Mouse (Mus musculus) liver, postnatal 0 days (tissue): ENCODE measurements around the gene Pip5k1c. TPM values are rescaled to one million over a fixed set of nuclear protein-coding genes. Genes with fewer than 3 reads are reported as not detected.

Experiments
- ATAC-seq: fragments of 200-750 bp; cut with Nextera tagmentation; 2 replicates; pipeline ENCODE4 v1.8.0; 2017; ENCODE audit warnings: mild to moderate bottlenecking, moderate library complexity
- DNase-seq: peaks from one replicate; pipeline ENCODE4 v3.0.0-alpha.2; 2016
- H3K27ac ChIP-seq: fragments of 300-500 bp; sonication (generic); 2 replicates; pipeline ENCODE4 v1.5.1; 2014; ENCODE audit warnings: antibody characterized with exemption, moderate library complexity, mild to moderate bottlenecking, low read depth
- H3K27me3 ChIP-seq: fragments of 300-500 bp; sonication (generic); 2 replicates; pipeline ENCODE4 v1.6.1; 2014; ENCODE audit warnings: low read length, control low read depth, mixed read lengths; ENCODE audit not compliant: insufficient read depth
- H3K36me3 ChIP-seq: fragments of 300-500 bp; sonication (generic); replicated peaks from 2 replicates; pipeline ENCODE4 v1.6.1; 2014; ENCODE audit warnings: mild to moderate bottlenecking, control low read depth, low read length, moderate library complexity, mixed read lengths; ENCODE audit not compliant: insufficient read depth
- H3K4me1 ChIP-seq: fragments of 300-500 bp; sonication (generic); 2 replicates; pipeline ENCODE4 v1.6.1; 2014; ENCODE audit warnings: antibody characterized with exemption, mild to moderate bottlenecking, control low read depth; ENCODE audit not compliant: insufficient read depth
- H3K4me2 ChIP-seq: fragments of 300-500 bp; sonication (generic); 2 replicates; pipeline ENCODE4 v1.6.1; 2014; ENCODE audit warnings: low read depth, mild to moderate bottlenecking, low read length, moderate library complexity, mixed read lengths
- H3K4me3 ChIP-seq: fragments of 300-500 bp; sonication (generic); 2 replicates; pipeline ENCODE4 v1.5.1; 2014; ENCODE audit warnings: low read depth, low read length
- H3K9ac ChIP-seq: fragments of 300-500 bp; sonication (generic); replicated peaks from 2 replicates; pipeline ENCODE4 v1.6.1; 2014; ENCODE audit warnings: mild to moderate bottlenecking, moderate library complexity
- H3K9me3 ChIP-seq: fragments of 300-500 bp; sonication (generic); 2 replicates; pipeline ENCODE4 v1.6.1; 2016; ENCODE audit warnings: mild to moderate bottlenecking, control low read depth, low read length, mixed read lengths
- CTCF ChIP-seq: sonication (generic); IDR thresholded peaks from 2 replicates; pipeline ENCODE4 v1.5.1; 2016; ENCODE audit warnings: antibody characterized with exemption, low read depth
- EP300 ChIP-seq: IDR thresholded peaks from 2 replicates; pipeline ENCODE4 v1.6.1; 2016; ENCODE audit warnings: antibody characterized with exemption, low read depth, mild to moderate bottlenecking
- WGBS: fragments of 180-500 bp; shearing (Covaris S2); extraction: QIAGEN DNeasy Blood & Tissue Kit; methylation state at CpG from one replicate; pipeline ENCODE4 v1.1.7; 2014; ENCODE audit not compliant: insufficient replicate concordance; 5-methylcytosine and 5-hydroxymethylcytosine counted together
- polyA plus RNA-seq: library from polyadenylated mRNA; unstranded; fragments of >200 nt; fragmentation: Nextera tagmentation; extraction: Ambion mirVana; gene quantifications from 2 replicates; pipeline ENCODE4 v1.2.1, GENCODE M21; 2015

Gene Pip5k1c
- polyA plus RNA-seq, 1 experiment from 2014 or later, result 9.7 TPM

GRCm38 (mm10) chr10:81328386-81328785, 35.6 kb downstream of the Pip5k1c start, which contains the start of gene Tbxa2r:
Gene Tbxa2r (plus strand): TSS chr10:81328731.
- no peaks in the 10 kb centered on the region for H3K9me3 ChIP-seq
- H3K27ac ChIP-seq, result peak within 1 kb of the TSS; percentile 69
- DNase-seq (no peak), ATAC-seq (peak; percentile 35)
- TF ChIP-seq CTCF, result peak; percentile 23
- no peak for TF ChIP-seq EP300
- H3K4me1 ChIP-seq, result peaks cover 8% of the 10 kb centered on the region; the same call in 1 of the 2 replicates
- peaks cover 35% of the 10 kb centered on the region for H3K36me3 ChIP-seq
- peak within 1 kb of the TSS; percentile 36; the same call in 1 of the 2 replicates for H3K4me2 ChIP-seq
- H3K9ac ChIP-seq, result 0 out of 2 replicates have a peak within 1 kb of the TSS, but pooled peaks have one; percentile 2
- 17% methylated on average over 10 of the region's 10 CpGs for WGBS
- H3K27me3 ChIP-seq, result 0 out of 2 replicates have a peak, but pooled peaks cover 3% of the 10 kb centered on the region
- H3K4me3 ChIP-seq, result 0 out of 2 replicates have a peak within 1 kb of the TSS, but pooled peaks have one; percentile 4

- Histone ChIP-seq H3K27ac (peak overlapping the region; percentile 69), H3K4me1 (peaks cover 8% of the 10 kb centered on the region; the same call in 1 of the 2 replicates), H3K36me3 (peaks cover 25% of the 10 kb centered on the region), H3K9me3 (no peaks in the 10 kb centered on the region), H3K9ac (no peak overlapping the region), H3K27me3 (0 out of 2 replicates have a peak, but pooled peaks cover 3% of the 10 kb centered on the region), H3K4me2 (peak overlapping the region; percentile 36; the same call in 1 of the 2 replicates), H3K4me3 (0 out of 2 replicates have a peak overlapping the region, but pooled peaks have one; percentile 4)
- WGBS, result 53% methylated on average over 10 of the region's 10 CpGs
- no peak for ATAC-seq
- no peak for TF ChIP-seq EP300
- TF ChIP-seq CTCF, result no peak
- DNase-seq, result no peak
Measured at GRCm38 (mm10) chr10:81329194-81329975, 36.6 kb downstream of the Pip5k1c start.

GRCm38 (mm10) chr10:81330007-81330406, 37.2 kb downstream of the Pip5k1c start:
- Histone ChIP-seq H3K4me1 (peaks cover 8% of the 10 kb centered on the region; the same call in 1 of the 2 replicates), H3K4me2 (0 out of 2 replicates have a peak overlapping the region, but pooled peaks have one; percentile 7), H3K4me3 (no peak overlapping the region)

GRCm38 (mm10) chr10:81332277-81332676, 39.5 kb downstream of the Pip5k1c start:
- Histone ChIP-seq H3K4me1 (peaks cover 8% of the 10 kb centered on the region; the same call in 1 of the 2 replicates), H3K4me3 (no peak overlapping the region), H3K27ac (no peak overlapping the region), H3K27me3 (0 out of 2 replicates have a peak, but pooled peaks cover 3% of the 10 kb centered on the region), H3K9ac (no peak overlapping the region), H3K36me3 (no peaks in the 10 kb centered on the region), H3K9me3 (no peaks in the 10 kb centered on the region), H3K4me2 (no peak overlapping the region)
- TF ChIP-seq CTCF (no peak), EP300 (no peak)
- 68% methylated on average over 29 of the region's 29 CpGs for WGBS
- ATAC-seq (no peak), DNase-seq (no peak)

More at GRCm38 (mm10) chr10:81330007-81330406, 37.2 kb downstream of the Pip5k1c start:
- ATAC-seq, result no peak
- peaks cover 20% of the 10 kb centered on the region for H3K36me3 ChIP-seq
- H3K9ac ChIP-seq, result no peak overlapping the region
- peak overlapping the region; percentile 69 for H3K27ac ChIP-seq
- WGBS, result 58% methylated on average over 4 of the region's 4 CpGs
- DNase-seq, result no peak
- no peaks in the 10 kb centered on the region for H3K9me3 ChIP-seq
- 0 out of 2 replicates have a peak, but pooled peaks cover 3% of the 10 kb centered on the region for H3K27me3 ChIP-seq
- no peak for TF ChIP-seq CTCF

GRCm38 (mm10) chr10:81334324-81334723, 41.6 kb downstream of the Pip5k1c start:
- Histone ChIP-seq H3K9ac (no peak overlapping the region), H3K27me3 (0 out of 2 replicates have a peak, but pooled peaks cover 8% of the 10 kb centered on the region), H3K4me1 (peaks cover 4% of the 10 kb centered on the region; the same call in 1 of the 2 replicates), H3K4me3 (no peak overlapping the region), H3K4me2 (no peak overlapping the region), H3K36me3 (no peaks in the 10 kb centered on the region), H3K9me3 (no peaks in the 10 kb centered on the region), H3K27ac (no peak overlapping the region)
- no peak for DNase-seq
- no peak for TF ChIP-seq CTCF
- no peak for TF ChIP-seq EP300
- ATAC-seq, result no peak
- 81% methylated on average over 11 of the region's 11 CpGs for WGBS
